Mouse (Mus musculus) ovary, postnatal 36 days (tissue): ENCODE results near the gene Tal1.

ENCODE experiments used
- DNase-seq: peaks from one replicate; pipeline ENCODE4 v3.0.0; 2022; ENCODE audit warnings: low spot score, mixed read lengths

Gene Tal1

GRCm38 (mm10) chr4:115056371-115056920 is at the start of gene Tal1:
Tal1 (plus strand) TSS chr4:115056426.
- no peak for DNase-seq

GRCm38 (mm10) chr4:115014276-115014675 is 42.0 kb upstream of the Tal1 start:
- no peak for DNase-seq

- no peak for DNase-seq
Observed at GRCm38 (mm10) chr4:115019997-115020396, 36.2 kb upstream of the Tal1 start.

- DNase-seq: no peak
Observed at GRCm38 (mm10) chr4:115035043-115035442, 21.2 kb upstream of the Tal1 start.

GRCm38 (mm10) chr4:115038242-115038641 is 18.0 kb upstream of the Tal1 start:
- DNase-seq: no peak

GRCm38 (mm10) chr4:115045621-115046020 is 10.6 kb upstream of the Tal1 start:
- no peak for DNase-seq

- DNase-seq: no peak
Observed at GRCm38 (mm10) chr4:115047750-115048149, 8.5 kb upstream of the Tal1 start.

GRCm38 (mm10) chr4:115048190-115048589 is 8.0 kb upstream of the Tal1 start:
- DNase-seq: no peak

GRCm38 (mm10) chr4:115051245-115051644 is 5.0 kb upstream of the Tal1 start:
- no peak for DNase-seq

GRCm38 (mm10) chr4:115052343-115053005 is 3.8 kb upstream of the Tal1 start:
- DNase-seq: peak; percentile 42

- DNase-seq: no peak
Observed at GRCm38 (mm10) chr4:115055044-115055443, 1.2 kb upstream of the Tal1 start.

- DNase-seq: no peak
Observed at GRCm38 (mm10) chr4:115055691-115056090, 535 bp upstream of the Tal1 start.

- peak; percentile 49 for DNase-seq
Observed at GRCm38 (mm10) chr4:115056921-115057673, 871 bp downstream of the Tal1 start.

- no peak for DNase-seq
Observed at GRCm38 (mm10) chr4:115057674-115058316, 1.6 kb downstream of the Tal1 start.

- no peak for DNase-seq
Observed at GRCm38 (mm10) chr4:115058317-115058761, 2.1 kb downstream of the Tal1 start.

- no peak for DNase-seq
Observed at GRCm38 (mm10) chr4:115058871-115059590, 2.8 kb downstream of the Tal1 start.

GRCm38 (mm10) chr4:115059871-115060270 is 3.6 kb downstream of the Tal1 start:
- DNase-seq: no peak

GRCm38 (mm10) chr4:115060753-115061152 is 4.5 kb downstream of the Tal1 start:
- no peak for DNase-seq

- DNase-seq: no peak
Observed at GRCm38 (mm10) chr4:115062540-115062874, 6.3 kb downstream of the Tal1 start.

- DNase-seq: peak; percentile 35
Observed at GRCm38 (mm10) chr4:115062875-115063517, 6.8 kb downstream of the Tal1 start.

GRCm38 (mm10) chr4:115063518-115064239 is 7.5 kb downstream of the Tal1 start:
- DNase-seq: no peak
